ENCODE assay signal across 8 mouse cellular contexts in genomic region chr1:131963085-131963951, GRCm38 (mm10). TPM values are rescaled to one million over a fixed set of nuclear protein-coding genes. Genes with fewer than 3 reads are reported as not detected.
DNase-seq lines count a peak whose midpoint lies in the region; ATAC-seq and TF ChIP-seq lines count a peak whose summit lies in the region.

No protein-coding gene starts in this region.

- H3K36me3 ChIP-seq in kidney, adult 2 months (ENCODE audit: control insufficient read depth, insufficient read depth, low read length): no peaks in the 10 kb centered on the region
- H3K36me3 ChIP-seq in forebrain, postnatal 0 days (ENCODE audit: insufficient read depth): no peaks in the 10 kb centered on the region
- H3K36me3 ChIP-seq in kidney, embryonic 15.5 days: no peaks in the 10 kb centered on the region
- H3K36me3 ChIP-seq in midbrain, embryonic 12.5 days: no peaks in the 10 kb centered on the region

- no peak for TF ChIP-seq POLR2A in kidney, adult 2 months (IDR thresholded peaks at IDR 0.05; ENCODE audit: low read depth, low read length)

- peak; percentile 67 for ATAC-seq in forebrain, postnatal 0 days
- ATAC-seq in kidney, embryonic 15.5 days (replicated peaks; ENCODE audit: low FRiP score): peak; percentile 68
- peak; percentile 65 for ATAC-seq in midbrain, embryonic 12.5 days (ENCODE audit: low FRiP score, low read depth)

- peak overlapping the region; percentile 70 for H3K27ac ChIP-seq in kidney, adult 2 months (ENCODE audit: insufficient read depth, low read depth, low read length)
- no peak overlapping the region for H3K27ac ChIP-seq in forebrain, postnatal 0 days (ENCODE audit: low read depth, low read length)
- H3K27ac ChIP-seq in kidney, embryonic 15.5 days: peak overlapping the region; percentile 1; the same call in 1 of the 2 replicates
- H3K27ac ChIP-seq in midbrain, embryonic 12.5 days (replicated peaks): peak overlapping the region; percentile 35; the same call in 1 of the 2 replicates

- TF ChIP-seq CTCF in kidney, adult 2 months (conservative IDR thresholded peaks at IDR 0.05; ENCODE audit: insufficient read depth, insufficient read length, low read depth, low read length): no peak
- no peak for TF ChIP-seq CTCF in forebrain, postnatal 0 days (IDR thresholded peaks at IDR 0.05; ENCODE audit: low read depth)

- no peaks in the 10 kb centered on the region for H3K9me3 ChIP-seq in forebrain, postnatal 0 days (ENCODE audit: low read length)
- no peaks in the 10 kb centered on the region for H3K9me3 ChIP-seq in kidney, embryonic 15.5 days (replicated peaks)
- H3K9me3 ChIP-seq in midbrain, embryonic 12.5 days: no peaks in the 10 kb centered on the region

- H3K4me2 ChIP-seq in forebrain, postnatal 0 days (ENCODE audit: low read depth): peak overlapping the region; percentile 98
- H3K4me2 ChIP-seq in kidney, embryonic 15.5 days: peak overlapping the region; percentile 100
- peak overlapping the region; percentile 95 for H3K4me2 ChIP-seq in midbrain, embryonic 12.5 days (replicated peaks)

- H3K4me1 ChIP-seq in kidney, adult 2 months (ENCODE audit: control insufficient read depth, insufficient read depth, low read length): peaks cover 28% of the 10 kb centered on the region
- H3K4me1 ChIP-seq in forebrain, postnatal 0 days (ENCODE audit: insufficient read depth): peaks cover 6% of the 10 kb centered on the region; the same call in 1 of the 2 replicates
- peaks cover 39% of the 10 kb centered on the region for H3K4me1 ChIP-seq in kidney, embryonic 15.5 days
- peaks cover 48% of the 10 kb centered on the region for H3K4me1 ChIP-seq in midbrain, embryonic 12.5 days

- WGBS in kidney, adult 2 months: 2% methylated on average over 76 of the region's 76 CpGs
- WGBS in forebrain, postnatal 0 days: 1% methylated on average over 74 of the region's 76 CpGs
- under 1% methylated on average over 76 of the region's 76 CpGs for WGBS in kidney, embryonic 15.5 days
- WGBS in midbrain, embryonic 12.5 days: under 1% methylated on average over 57 of the region's 76 CpGs

- peak; percentile 47 for DNase-seq in kidney, adult 2 months
- no peak for DNase-seq in kidney, adult 11 months
- DNase-seq in adrenal gland, adult 18-20 months (ENCODE audit: low spot score in 2 of 2): peak; percentile 49
- peak; percentile 33 for DNase-seq in forebrain, postnatal 0 days
- no peak for DNase-seq in adipocyte (ENCODE audit: low spot score)
- no peak for DNase-seq in cerebellum, adult 11-12 months

- peak overlapping the region; percentile 95 for H3K4me3 ChIP-seq in kidney, adult 2 months (ENCODE audit: insufficient read depth, low read depth, low read length)
- H3K4me3 ChIP-seq in forebrain, postnatal 0 days (ENCODE audit: low read depth, low read length): peak overlapping the region; percentile 72
- H3K4me3 ChIP-seq in kidney, embryonic 15.5 days (replicated peaks): peak overlapping the region; percentile 83
- H3K4me3 ChIP-seq in midbrain, embryonic 12.5 days: peak overlapping the region; percentile 96

- H3K27me3 ChIP-seq in kidney, adult 2 months (replicated peaks; ENCODE audit: control insufficient read depth, insufficient read depth, low read length): no peaks in the 10 kb centered on the region
- H3K27me3 ChIP-seq in forebrain, postnatal 0 days (ENCODE audit: insufficient read depth, low read length): peaks cover 8% of the 10 kb centered on the region; the same call in 1 of the 2 replicates
- peaks cover 56% of the 10 kb centered on the region for H3K27me3 ChIP-seq in kidney, embryonic 15.5 days
- H3K27me3 ChIP-seq in midbrain, embryonic 12.5 days: peaks cover 34% of the 10 kb centered on the region

- peak overlapping the region; percentile 48 for H3K9ac ChIP-seq in forebrain, postnatal 0 days
- peak overlapping the region; percentile 80 for H3K9ac ChIP-seq in kidney, embryonic 15.5 days
- peak overlapping the region; percentile 95 for H3K9ac ChIP-seq in midbrain, embryonic 12.5 days (replicated peaks)

RNA-seq across cellular contexts. Expression of gene Slc45a3, which starts 0.6 kb away (rescaled TPM):
- polyA plus RNA-seq in kidney, adult 2 months (2012; rRNA removed): 30.5 and 37.8 TPM in 2 replicates
- total RNA-seq in adrenal gland, adult 18-20 months (2021): 10 to 100 TPM; 22.9 to 33.6 TPM
- total RNA-seq in forebrain, postnatal 0 days (2014; rRNA removed): 0.85 and 0.86 TPM in 2 replicates
- polyA plus RNA-seq in forebrain, postnatal 0 days (2015; fragmentation: Nextera tagmentation; extraction: Ambion mirVana): 0.69 and 0.78 TPM in 2 replicates
- polyA plus RNA-seq in kidney, embryonic 15.5 days (2015; fragmentation: Nextera tagmentation; extraction: Ambion mirVana): 7.9 and 9.1 TPM in 2 replicates
- 27.4 and 30.2 TPM in 2 replicates for polyA plus RNA-seq in midbrain, embryonic 12.5 days (2016; fragmentation: Nextera tagmentation; extraction: Ambion mirVana)

RNA-seq across cellular contexts. Expression of gene Elk4, which starts 44.1 kb away (rescaled TPM):
- 18.4 and 27.8 TPM in 2 replicates for polyA plus RNA-seq in kidney, adult 2 months (2012; rRNA removed)
- 10 to 100 TPM; 79.8 to 86.4 TPM for total RNA-seq in adrenal gland, adult 18-20 months (2021)
- total RNA-seq in forebrain, postnatal 0 days (2014; rRNA removed): 18.6 and 25.5 TPM in 2 replicates
- 8.0 and 8.2 TPM in 2 replicates for polyA plus RNA-seq in forebrain, postnatal 0 days (2015; fragmentation: Nextera tagmentation; extraction: Ambion mirVana)
- 24.1 and 25.8 TPM in 2 replicates for polyA plus RNA-seq in kidney, embryonic 15.5 days (2015; fragmentation: Nextera tagmentation; extraction: Ambion mirVana)
- 18.9 and 19.9 TPM in 2 replicates for polyA plus RNA-seq in midbrain, embryonic 12.5 days (2016; fragmentation: Nextera tagmentation; extraction: Ambion mirVana)

RNA-seq across cellular contexts. Expression of gene Nucks1, which starts 53.0 kb away (rescaled TPM):
- polyA plus RNA-seq in kidney, adult 2 months (2012; rRNA removed): 8.4 and 14.3 TPM in 2 replicates
- total RNA-seq in adrenal gland, adult 18-20 months (2021): 100 to 1,000 TPM; 107 to 130 TPM
- 135 and 159 TPM in 2 replicates for total RNA-seq in forebrain, postnatal 0 days (2014; rRNA removed)
- polyA plus RNA-seq in forebrain, postnatal 0 days (2015; fragmentation: Nextera tagmentation; extraction: Ambion mirVana): 42.6 and 56.4 TPM in 2 replicates
- 85.7 and 93.2 TPM in 2 replicates for polyA plus RNA-seq in kidney, embryonic 15.5 days (2015; fragmentation: Nextera tagmentation; extraction: Ambion mirVana)
- polyA plus RNA-seq in midbrain, embryonic 12.5 days (2016; fragmentation: Nextera tagmentation; extraction: Ambion mirVana): 102 and 118 TPM in 2 replicates

Comparison
In these comparisons a context has a peak if more than half of its experiments do, and no peak if none do; other contexts are left out.
1. DNase-seq: peak in kidney, adult 2 months (single experiment), adrenal gland, adult 18-20 months (2 of 2) and forebrain, postnatal 0 days (single experiment); none in kidney, adult 11 months (single experiment), adipocyte (single experiment) and cerebellum, adult 11-12 months (single experiment).
2. Peak in every context shown above with its lines, with median percentiles within 50 percentile points of each other: H3K4me3 ChIP-seq, ATAC-seq, H3K4me2 ChIP-seq and H3K9ac ChIP-seq.